Mouse (Mus musculus) intestine, postnatal 0 days (tissue): ENCODE results near the gene Col1a1. TPM values are rescaled to one million over a fixed set of nuclear protein-coding genes. Genes with fewer than 3 reads are reported as not detected.

ENCODE experiments used
- ATAC-seq: fragments of 200-750 bp; cut with Nextera tagmentation; 2 replicates; pipeline ENCODE4 v1.8.0; 2017; ENCODE audit warnings: mild to moderate bottlenecking, moderate TSS enrichment, moderate library complexity
- H3K27ac ChIP-seq: fragments of 300-500 bp; sonication (generic); 2 replicates; pipeline ENCODE4 v1.5.1; 2014; ENCODE audit warnings: mild to moderate bottlenecking, low read depth, low read length, moderate library complexity
- H3K27me3 ChIP-seq: fragments of 300-500 bp; sonication (generic); replicated peaks from 2 replicates; pipeline ENCODE4 v1.6.1; 2014; ENCODE audit warnings: low read length, mixed read lengths; ENCODE audit not compliant: control insufficient read depth, insufficient read depth
- H3K36me3 ChIP-seq: fragments of 300-500 bp; sonication (generic); 2 replicates; pipeline ENCODE4 v1.6.1; 2014; ENCODE audit warnings: mild to moderate bottlenecking, moderate library complexity; ENCODE audit not compliant: control insufficient read depth, insufficient read depth
- H3K4me1 ChIP-seq: fragments of 300-500 bp; sonication (generic); replicated peaks from 2 replicates; pipeline ENCODE4 v1.6.1; 2014; ENCODE audit warnings: antibody characterized with exemption, low read length, mixed read lengths; ENCODE audit not compliant: control insufficient read depth, insufficient read depth
- H3K4me2 ChIP-seq: fragments of 300-500 bp; sonication (generic); replicated peaks from 2 replicates; pipeline ENCODE4 v1.6.1; 2014; ENCODE audit warnings: low read depth, mild to moderate bottlenecking, moderate library complexity
- H3K4me3 ChIP-seq: fragments of 300-500 bp; sonication (generic); 2 replicates; pipeline ENCODE4 v1.5.1; 2014; ENCODE audit warnings: low read depth, low read length
- H3K9ac ChIP-seq: fragments of 300-500 bp; sonication (generic); 2 replicates; pipeline ENCODE4 v1.6.1; 2014; ENCODE audit warnings: mild to moderate bottlenecking, low read depth, low read length
- H3K9me3 ChIP-seq: fragments of 300-500 bp; sonication (generic); 2 replicates; pipeline ENCODE4 v1.6.1; 2016; ENCODE audit warnings: mixed run types; ENCODE audit not compliant: control insufficient read depth
- CTCF ChIP-seq: sonication (generic); IDR thresholded peaks from 2 replicates; pipeline ENCODE4 v1.5.1; 2016; ENCODE audit warnings: low read depth, mild to moderate bottlenecking, control low read depth, antibody characterized with exemption, moderate library complexity
- WGBS: fragments of 180-500 bp; shearing (Covaris S2); extraction: QIAGEN DNeasy Blood & Tissue Kit; methylation state at CpG from one replicate; pipeline ENCODE4 v1.1.7; 2014; 5-methylcytosine and 5-hydroxymethylcytosine counted together
- polyA plus RNA-seq: library from polyadenylated mRNA; unstranded; fragments of >200 nt; fragmentation: Nextera tagmentation; extraction: Ambion mirVana; gene quantifications from 2 replicates; pipeline ENCODE4 v1.2.1, GENCODE M21; 2015

Col1a1 gene
- polyA plus RNA-seq, 1 experiment from 2014 or later: 338 TPM

GRCm38 (mm10) chr11:94985140-94985539, 49.1 kb downstream of the Col1a1 start:
- H3K36me3 ChIP-seq: no peaks in the 10 kb centered on the region
- no peak for TF ChIP-seq CTCF
- no peak overlapping the region for H3K27ac ChIP-seq
- H3K9ac ChIP-seq: no peak overlapping the region
- H3K4me3 ChIP-seq: no peak overlapping the region
- no peaks in the 10 kb centered on the region for H3K27me3 ChIP-seq
- ATAC-seq: no peak
- H3K9me3 ChIP-seq: no peaks in the 10 kb centered on the region
- no peak overlapping the region for H3K4me2 ChIP-seq
- 33% methylated on average over 1 of the region's 1 CpGs for WGBS
- peaks cover 6% of the 10 kb centered on the region for H3K4me1 ChIP-seq

- Histone ChIP-seq H3K27me3 (no peaks in the 10 kb centered on the region), H3K9ac (no peak overlapping the region), H3K4me2 (no peak overlapping the region), H3K36me3 (no peaks in the 10 kb centered on the region), H3K9me3 (no peaks in the 10 kb centered on the region), H3K4me1 (peaks cover 6% of the 10 kb centered on the region), H3K4me3 (no peak overlapping the region), H3K27ac (no peak overlapping the region)
- no peak for ATAC-seq
- no peak for TF ChIP-seq CTCF
- WGBS: 75% methylated on average over 5 of the region's 5 CpGs
Measured at GRCm38 (mm10) chr11:94985822-94986221, 49.8 kb downstream of the Col1a1 start.

- Histone ChIP-seq H3K36me3 (no peaks in the 10 kb centered on the region), H3K4me2 (no peak overlapping the region), H3K4me1 (peaks cover 6% of the 10 kb centered on the region), H3K9me3 (no peaks in the 10 kb centered on the region), H3K27ac (no peak overlapping the region), H3K27me3 (no peaks in the 10 kb centered on the region), H3K9ac (no peak overlapping the region), H3K4me3 (no peak overlapping the region)
- TF ChIP-seq CTCF: no peak
- no peak for ATAC-seq
- WGBS: 69% methylated on average over 2 of the region's 2 CpGs
Measured at GRCm38 (mm10) chr11:94986435-94986834, 50.4 kb downstream of the Col1a1 start.

GRCm38 (mm10) chr11:94987341-94987740, 51.3 kb downstream of the Col1a1 start:
- WGBS: 45% methylated on average over 6 of the region's 6 CpGs

GRCm38 (mm10) chr11:94987851-94988250, 51.8 kb downstream of the Col1a1 start:
- H3K9me3 ChIP-seq: no peaks in the 10 kb centered on the region
- 79% methylated on average over 8 of the region's 8 CpGs for WGBS
- H3K4me1 ChIP-seq: peaks cover 6% of the 10 kb centered on the region
- no peak for TF ChIP-seq CTCF
- ATAC-seq: no peak
- H3K27ac ChIP-seq: no peak overlapping the region
- H3K4me2 ChIP-seq: no peak overlapping the region
- no peak overlapping the region for H3K9ac ChIP-seq
- no peaks in the 10 kb centered on the region for H3K36me3 ChIP-seq
- H3K4me3 ChIP-seq: no peak overlapping the region
- no peaks in the 10 kb centered on the region for H3K27me3 ChIP-seq

More at GRCm38 (mm10) chr11:94987341-94987740, 51.3 kb downstream of the Col1a1 start:
- Histone ChIP-seq H3K9me3 (no peaks in the 10 kb centered on the region), H3K4me2 (no peak overlapping the region), H3K4me3 (no peak overlapping the region), H3K36me3 (no peaks in the 10 kb centered on the region), H3K9ac (no peak overlapping the region), H3K27ac (no peak overlapping the region), H3K27me3 (no peaks in the 10 kb centered on the region), H3K4me1 (peaks cover 6% of the 10 kb centered on the region)
- TF ChIP-seq CTCF: no peak
- no peak for ATAC-seq

- Histone ChIP-seq H3K4me3 (peak overlapping the region; percentile 44), H3K4me1 (peaks cover 13% of the 10 kb centered on the region), H3K9me3 (no peaks in the 10 kb centered on the region), H3K36me3 (no peaks in the 10 kb centered on the region), H3K4me2 (peak overlapping the region; percentile 94), H3K27ac (peak overlapping the region; percentile 64), H3K27me3 (no peaks in the 10 kb centered on the region), H3K9ac (peak overlapping the region; percentile 34; the same call in 1 of the 2 replicates)
- WGBS: 31% methylated on average over 10 of the region's 10 CpGs
- ATAC-seq: no peak
- TF ChIP-seq CTCF: no peak
Measured at GRCm38 (mm10) chr11:94988780-94989561, 52.9 kb downstream of the Col1a1 start.
